Mouse (Mus musculus): ENCODE measurements around the gene Gpr22. TPM values are rescaled to one million over a fixed set of nuclear protein-coding genes. Genes with fewer than 3 reads are reported as not detected.

The Gpr22 gene
- total RNA-seq (2014; rRNA removed) (0.13 TPM in 1 of 2 replicates, not detected in the other), polyA plus RNA-seq (2012; rRNA removed) (not detected in 2 replicates)

- DNase-seq (ENCODE audit: extremely low read depth, low read depth, low spot score), result no peak
Measured at GRCm38 (mm10) chr12:31713600-31713999, at the start of gene Gpr22. Gene Gpr22, minus strand, starts transcription at chr12:31713947.

GRCm38 (mm10) chr12:31755885-31756755 is 42.4 kb upstream of the Gpr22 start:
- Histone ChIP-seq H3K79me2 (ENCODE audit: control insufficient read depth, insufficient read depth, low read length) (no peaks in the 10 kb centered on the region), H3K4me3 (ENCODE audit: insufficient read depth, low read depth, low read length) (no peak overlapping the region), H3K27ac (replicated peaks; ENCODE audit: insufficient read depth, low read depth, low read length) (no peak overlapping the region), H3K27me3 (ENCODE audit: control insufficient read depth, insufficient read depth, low read length) (no peaks in the 10 kb centered on the region), H3K9ac (ENCODE audit: low read depth, low read length) (no peak overlapping the region), H3K36me3 (ENCODE audit: control insufficient read depth, insufficient read depth, low read length) (0 out of 2 replicates have a peak, but pooled peaks cover 2% of the 10 kb centered on the region), H3K4me1 (ENCODE audit: control insufficient read depth, insufficient read depth, low read length) (no peaks in the 10 kb centered on the region)
- no peak for DNase-seq (ENCODE audit: extremely low read depth, low read depth, low spot score)
- 74% methylated on average over 2 of the region's 2 CpGs for WGBS
- TF ChIP-seq POLR2A (IDR thresholded peaks at IDR 0.05; ENCODE audit: extremely low read depth, insufficient read depth, low read length) (no peak), CTCF (IDR thresholded peaks at IDR 0.05; ENCODE audit: low read depth, low read length) (no peak)

More at GRCm38 (mm10) chr12:31713600-31713999, at the start of gene Gpr22:
- H3K36me3 ChIP-seq (ENCODE audit: control insufficient read depth, insufficient read depth, low read length), result peaks cover 1% of the 10 kb centered on the region; the same call in 1 of the 2 replicates
- H3K4me1 ChIP-seq (ENCODE audit: control insufficient read depth, insufficient read depth, low read length), result no peaks in the 10 kb centered on the region
- no peaks in the 10 kb centered on the region for H3K79me2 ChIP-seq (ENCODE audit: control insufficient read depth, insufficient read depth, low read length)
- no peak within 1 kb of the TSS for H3K9ac ChIP-seq (ENCODE audit: low read depth, low read length)
- 75% methylated on average over 6 of the region's 6 CpGs for WGBS
- TF ChIP-seq POLR2A (IDR thresholded peaks at IDR 0.05; ENCODE audit: extremely low read depth, insufficient read depth, low read length), result no peak
- no peak for TF ChIP-seq CTCF (IDR thresholded peaks at IDR 0.05; ENCODE audit: low read depth, low read length)
- H3K4me3 ChIP-seq (ENCODE audit: insufficient read depth, low read depth, low read length), result no peak within 1 kb of the TSS
- no peak within 1 kb of the TSS for H3K27ac ChIP-seq (replicated peaks; ENCODE audit: insufficient read depth, low read depth, low read length)
- no peaks in the 10 kb centered on the region for H3K27me3 ChIP-seq (ENCODE audit: control insufficient read depth, insufficient read depth, low read length)

GRCm38 (mm10) chr12:31754465-31754864 is 40.7 kb upstream of the Gpr22 start:
- Histone ChIP-seq H3K4me1 (ENCODE audit: control insufficient read depth, insufficient read depth, low read length) (no peaks in the 10 kb centered on the region), H3K9ac (ENCODE audit: low read depth, low read length) (no peak overlapping the region), H3K36me3 (ENCODE audit: control insufficient read depth, insufficient read depth, low read length) (no peaks in the 10 kb centered on the region), H3K79me2 (ENCODE audit: control insufficient read depth, insufficient read depth, low read length) (no peaks in the 10 kb centered on the region), H3K27me3 (ENCODE audit: control insufficient read depth, insufficient read depth, low read length) (no peaks in the 10 kb centered on the region), H3K27ac (replicated peaks; ENCODE audit: insufficient read depth, low read depth, low read length) (no peak overlapping the region), H3K4me3 (ENCODE audit: insufficient read depth, low read depth, low read length) (no peak overlapping the region)
- TF ChIP-seq CTCF (IDR thresholded peaks at IDR 0.05; ENCODE audit: low read depth, low read length) (no peak), POLR2A (IDR thresholded peaks at IDR 0.05; ENCODE audit: extremely low read depth, insufficient read depth, low read length) (no peak)
- WGBS, result 95% methylated on average over 2 of the region's 2 CpGs
- DNase-seq (ENCODE audit: extremely low read depth, low read depth, low spot score), result no peak

GRCm38 (mm10) chr12:31749846-31750245 is 36.1 kb upstream of the Gpr22 start:
- H3K4me3 ChIP-seq (ENCODE audit: insufficient read depth, low read depth, low read length), result no peak overlapping the region
- TF ChIP-seq POLR2A (IDR thresholded peaks at IDR 0.05; ENCODE audit: extremely low read depth, insufficient read depth, low read length) (no peak), CTCF (IDR thresholded peaks at IDR 0.05; ENCODE audit: low read depth, low read length) (no peak)
- WGBS, result 96% methylated on average over 4 of the region's 4 CpGs

GRCm38 (mm10) chr12:31747301-31747700 is 33.6 kb upstream of the Gpr22 start:
- H3K27me3 ChIP-seq (ENCODE audit: control insufficient read depth, insufficient read depth, low read length), result no peaks in the 10 kb centered on the region
- TF ChIP-seq POLR2A (IDR thresholded peaks at IDR 0.05; ENCODE audit: extremely low read depth, insufficient read depth, low read length) (no peak), CTCF (IDR thresholded peaks at IDR 0.05; ENCODE audit: low read depth, low read length) (no peak)
- no peaks in the 10 kb centered on the region for H3K79me2 ChIP-seq (ENCODE audit: control insufficient read depth, insufficient read depth, low read length)
- H3K9ac ChIP-seq (ENCODE audit: low read depth, low read length), result no peak overlapping the region
- no peaks in the 10 kb centered on the region for H3K36me3 ChIP-seq (ENCODE audit: control insufficient read depth, insufficient read depth, low read length)
- H3K4me3 ChIP-seq (ENCODE audit: insufficient read depth, low read depth, low read length), result no peak overlapping the region
- H3K4me1 ChIP-seq (ENCODE audit: control insufficient read depth, insufficient read depth, low read length), result no peaks in the 10 kb centered on the region
- 92% methylated on average over 8 of the region's 8 CpGs for WGBS
- DNase-seq (ENCODE audit: extremely low read depth, low read depth, low spot score), result no peak
- no peak overlapping the region for H3K27ac ChIP-seq (replicated peaks; ENCODE audit: insufficient read depth, low read depth, low read length)

More at GRCm38 (mm10) chr12:31749846-31750245, 36.1 kb upstream of the Gpr22 start:
- Histone ChIP-seq H3K27ac (replicated peaks; ENCODE audit: insufficient read depth, low read depth, low read length) (no peak overlapping the region), H3K79me2 (ENCODE audit: control insufficient read depth, insufficient read depth, low read length) (no peaks in the 10 kb centered on the region), H3K9ac (ENCODE audit: low read depth, low read length) (no peak overlapping the region), H3K4me1 (ENCODE audit: control insufficient read depth, insufficient read depth, low read length) (no peaks in the 10 kb centered on the region), H3K27me3 (ENCODE audit: control insufficient read depth, insufficient read depth, low read length) (no peaks in the 10 kb centered on the region), H3K36me3 (ENCODE audit: control insufficient read depth, insufficient read depth, low read length) (no peaks in the 10 kb centered on the region)
- no peak for DNase-seq (ENCODE audit: extremely low read depth, low read depth, low spot score)

GRCm38 (mm10) chr12:31734616-31735015 is 20.9 kb upstream of the Gpr22 start:
- no peak overlapping the region for H3K9ac ChIP-seq (ENCODE audit: low read depth, low read length)
- DNase-seq (ENCODE audit: extremely low read depth, low read depth, low spot score), result no peak
- H3K4me1 ChIP-seq (ENCODE audit: control insufficient read depth, insufficient read depth, low read length), result no peaks in the 10 kb centered on the region
- no peaks in the 10 kb centered on the region for H3K79me2 ChIP-seq (ENCODE audit: control insufficient read depth, insufficient read depth, low read length)
- 93% methylated on average over 2 of the region's 2 CpGs for WGBS
- H3K27me3 ChIP-seq (ENCODE audit: control insufficient read depth, insufficient read depth, low read length), result no peaks in the 10 kb centered on the region
- H3K27ac ChIP-seq (replicated peaks; ENCODE audit: insufficient read depth, low read depth, low read length), result no peak overlapping the region
- no peak overlapping the region for H3K4me3 ChIP-seq (ENCODE audit: insufficient read depth, low read depth, low read length)
- TF ChIP-seq POLR2A (IDR thresholded peaks at IDR 0.05; ENCODE audit: extremely low read depth, insufficient read depth, low read length) (no peak), CTCF (IDR thresholded peaks at IDR 0.05; ENCODE audit: low read depth, low read length) (no peak)
- H3K36me3 ChIP-seq (ENCODE audit: control insufficient read depth, insufficient read depth, low read length), result no peaks in the 10 kb centered on the region
